12 mouse cellular contexts compared by ENCODE assay signal in genomic region chr8:8653343-8653742, GRCm38 (mm10). TPM values are rescaled to one million over a fixed set of nuclear protein-coding genes. Genes with fewer than 3 reads are reported as not detected.
DNase-seq lines count a peak whose midpoint lies in the region; ATAC-seq and TF ChIP-seq lines count a peak whose summit lies in the region.
"Had no signal": no experiment of that assay in that cellular context is flagged by ENCODE, and none has a peak within 500 bp of the region (broad histone marks: within the 10 kb centered on the region; RNA-seq: fewer than 3 reads in every experiment).

No protein-coding gene starts in this region.

- no peak for ATAC-seq in forebrain, embryonic 11.5 days (replicated peaks; ENCODE audit: low FRiP score)
- no peak for ATAC-seq in hindbrain, embryonic 13.5 days (ENCODE audit: low FRiP score)
- ATAC-seq in midbrain, embryonic 16.5 days: no peak
- ATAC-seq in CD4-positive, CD25-positive, alpha-beta regulatory T cell, adult 4 months: no peak

- H3K9ac ChIP-seq in forebrain, embryonic 11.5 days (ENCODE audit: low read length): peak overlapping the region; percentile 30; the same call in 1 of the 2 replicates
- H3K9ac ChIP-seq in hindbrain, embryonic 13.5 days: peak overlapping the region; percentile 99; the same call in 1 of the 2 replicates
- H3K9ac ChIP-seq in midbrain, embryonic 16.5 days (ENCODE audit: low read depth, low read length): no peak overlapping the region

- DNase-seq in left cerebral cortex, adult 2 months (ENCODE audit: extremely low spot score in 1 of 2, low spot score in 2 of 2): no peak
- no peak for DNase-seq in left cerebral cortex, postnatal 10 days (ENCODE audit: extremely low spot score in 1 of 2, low spot score in 2 of 2)
- no peak for DNase-seq in forebrain, embryonic 11.5 days (ENCODE audit: low spot score)
- no peak for DNase-seq in left cerebral cortex, postnatal 36 days (ENCODE audit: low spot score in 2 of 2)
- no peak for DNase-seq in gastrocnemius, postnatal 10 days
- DNase-seq: cerebellum, adult 11 months; kidney, postnatal 14 days; left cerebral cortex, postnatal 4 days; thymus, postnatal 36 days had no signal

- WGBS in forebrain, embryonic 11.5 days: 49% methylated on average over 5 of the region's 5 CpGs
- 33% methylated on average over 5 of the region's 5 CpGs for WGBS in hindbrain, embryonic 13.5 days
- WGBS in midbrain, embryonic 16.5 days: 50% methylated on average over 5 of the region's 5 CpGs

- H3K4me2 ChIP-seq in forebrain, embryonic 11.5 days (ENCODE audit: low read depth, low read length, severe bottlenecking): peak overlapping the region; percentile 92
- H3K4me2 ChIP-seq in hindbrain, embryonic 13.5 days: peak overlapping the region; percentile 75
- peak overlapping the region; percentile 44 for H3K4me2 ChIP-seq in midbrain, embryonic 16.5 days (ENCODE audit: low read length)

- TF ChIP-seq CTCF in left cerebral cortex, adult 2 months (IDR thresholded peaks at IDR 0.05): peak; percentile 13; the same call in 1 of the 2 replicates

- no peaks in the 10 kb centered on the region; the same call in 1 of the 2 replicates for H3K36me3 ChIP-seq in forebrain, embryonic 11.5 days (ENCODE audit: control insufficient read depth, insufficient read depth, low read length)
- H3K36me3 ChIP-seq in hindbrain, embryonic 13.5 days: peaks cover 6% of the 10 kb centered on the region
- no peaks in the 10 kb centered on the region for H3K36me3 ChIP-seq in midbrain, embryonic 16.5 days (ENCODE audit: control insufficient read depth, insufficient read depth, low read length)

- peaks cover 42% of the 10 kb centered on the region for H3K4me1 ChIP-seq in forebrain, embryonic 11.5 days (replicated peaks; ENCODE audit: control insufficient read depth, insufficient read depth, low read length)
- H3K4me1 ChIP-seq in hindbrain, embryonic 13.5 days (replicated peaks): peaks cover 96% of the 10 kb centered on the region
- peaks cover 55% of the 10 kb centered on the region for H3K4me1 ChIP-seq in midbrain, embryonic 16.5 days (ENCODE audit: control insufficient read depth, insufficient read depth, low read length)

- peak overlapping the region; percentile 45 for H3K27ac ChIP-seq in left cerebral cortex, adult 2 months
- H3K27ac ChIP-seq in forebrain, embryonic 11.5 days (ENCODE audit: low read depth, low read length): peak overlapping the region; percentile 76
- peak overlapping the region; percentile 52; the same call in 1 of the 2 replicates for H3K27ac ChIP-seq in hindbrain, embryonic 13.5 days
- no peak overlapping the region for H3K27ac ChIP-seq in midbrain, embryonic 16.5 days (ENCODE audit: low read length)

- peaks cover 2% of the 10 kb centered on the region; the same call in 1 of the 2 replicates for H3K27me3 ChIP-seq in forebrain, embryonic 11.5 days (ENCODE audit: control insufficient read depth, insufficient read depth, low read length)
- H3K27me3 ChIP-seq in hindbrain, embryonic 13.5 days: no peaks in the 10 kb centered on the region
- peaks cover 3% of the 10 kb centered on the region for H3K27me3 ChIP-seq in midbrain, embryonic 16.5 days (ENCODE audit: control insufficient read depth, insufficient read depth, low read depth, low read length)

- intact Hi-C loops in left cerebral cortex, adult 2 months (cut with DNase I): loop anchor here (10.0 kb wide), 1 partner anchor 609 kb away; no protein-coding TSS in a partner anchor
- intact Hi-C loops in left cerebral cortex, postnatal 10 days (cut with DNase I): loop anchor here (10.0 kb wide), 1 partner anchor 1639 kb away; no protein-coding TSS in a partner anchor
- intact Hi-C loops in left cerebral cortex, postnatal 36 days (cut with DNase I): loop anchor here (10.0 kb wide), 2 partner anchors 419 to 1639 kb away; no protein-coding TSS in a partner anchor

- no peaks in the 10 kb centered on the region for H3K9me3 ChIP-seq in forebrain, embryonic 11.5 days (ENCODE audit: control insufficient read depth, low read length)
- H3K9me3 ChIP-seq in hindbrain, embryonic 13.5 days: no peaks in the 10 kb centered on the region
- no peaks in the 10 kb centered on the region for H3K9me3 ChIP-seq in midbrain, embryonic 16.5 days (replicated peaks; ENCODE audit: control insufficient read depth, low read length, poor library complexity, severe bottlenecking)

- H3K4me3 ChIP-seq in left cerebral cortex, adult 2 months: peak overlapping the region; percentile 27; the same call in 1 of the 2 replicates
- H3K4me3 ChIP-seq in forebrain, embryonic 11.5 days (ENCODE audit: low read depth, low read length): peak overlapping the region; percentile 21; the same call in 1 of the 2 replicates
- H3K4me3 ChIP-seq in hindbrain, embryonic 13.5 days: peak overlapping the region; percentile 96; the same call in 1 of the 2 replicates
- no peak overlapping the region for H3K4me3 ChIP-seq in midbrain, embryonic 16.5 days (ENCODE audit: low read depth, low read length)

RNA-seq across cellular contexts. Expression of gene Efnb2, which starts 7.7 kb away (rescaled TPM):
- 10 to 100 TPM; 61.3 to 62.8 TPM for total RNA-seq in left cerebral cortex, adult 2 months (2021)
- 10 to 100 TPM; 85.8 to 98.4 TPM for total RNA-seq in left cerebral cortex, postnatal 10 days (2021)
- 51.8 and 54.6 TPM in 2 replicates for polyA plus RNA-seq in forebrain, embryonic 11.5 days (2014; fragmentation: Nextera tagmentation; extraction: Ambion mirVana)
- polyA plus RNA-seq in hindbrain, embryonic 13.5 days (2015; fragmentation: Nextera tagmentation; extraction: Ambion mirVana): 20.8 and 26.1 TPM in 2 replicates
- polyA plus RNA-seq in midbrain, embryonic 16.5 days (2015; fragmentation: Nextera tagmentation; extraction: Ambion mirVana): 10.0 and 10.8 TPM in 2 replicates
- total RNA-seq in left cerebral cortex, postnatal 36 days (2021): 10 to 100 TPM; 68.7 to 72.0 TPM
- under 1 TPM; 0.16 to 0.24 TPM for polyA plus RNA-seq in CD4-positive, CD25-positive, alpha-beta regulatory T cell, adult 4 months (2017; shearing (Covaris generic))
- total RNA-seq in gastrocnemius, postnatal 10 days (2021): 10 to 100 TPM; 12.8 to 16.9 TPM

RNA-seq across cellular contexts. Expression of gene Arglu1, which starts 37.0 kb away (rescaled TPM):
- 100 to 1,000 TPM; 102 to 109 TPM for total RNA-seq in left cerebral cortex, adult 2 months (2021)
- total RNA-seq in left cerebral cortex, postnatal 10 days (2021): 100 to 1,000 TPM in 1 of 2 experiments, 10 to 100 TPM in 1; 96.6 to 102 TPM
- polyA plus RNA-seq in forebrain, embryonic 11.5 days (2014; fragmentation: Nextera tagmentation; extraction: Ambion mirVana): 163 and 171 TPM in 2 replicates
- polyA plus RNA-seq in hindbrain, embryonic 13.5 days (2015; fragmentation: Nextera tagmentation; extraction: Ambion mirVana): 187 and 200 TPM in 2 replicates
- 150 and 173 TPM in 2 replicates for polyA plus RNA-seq in midbrain, embryonic 16.5 days (2015; fragmentation: Nextera tagmentation; extraction: Ambion mirVana)
- total RNA-seq in left cerebral cortex, postnatal 36 days (2021): 100 to 1,000 TPM in 1 of 2 experiments, 10 to 100 TPM in 1; 74.8 to 112 TPM
- polyA plus RNA-seq in CD4-positive, CD25-positive, alpha-beta regulatory T cell, adult 4 months (2017; shearing (Covaris generic)): 100 to 1,000 TPM; 162 to 193 TPM
- total RNA-seq in gastrocnemius, postnatal 10 days (2021): 10 to 100 TPM; 33.5 to 46.7 TPM
